Comparison of ENCODE assay signal across 8 mouse cellular contexts in the genomic region with DNA sequence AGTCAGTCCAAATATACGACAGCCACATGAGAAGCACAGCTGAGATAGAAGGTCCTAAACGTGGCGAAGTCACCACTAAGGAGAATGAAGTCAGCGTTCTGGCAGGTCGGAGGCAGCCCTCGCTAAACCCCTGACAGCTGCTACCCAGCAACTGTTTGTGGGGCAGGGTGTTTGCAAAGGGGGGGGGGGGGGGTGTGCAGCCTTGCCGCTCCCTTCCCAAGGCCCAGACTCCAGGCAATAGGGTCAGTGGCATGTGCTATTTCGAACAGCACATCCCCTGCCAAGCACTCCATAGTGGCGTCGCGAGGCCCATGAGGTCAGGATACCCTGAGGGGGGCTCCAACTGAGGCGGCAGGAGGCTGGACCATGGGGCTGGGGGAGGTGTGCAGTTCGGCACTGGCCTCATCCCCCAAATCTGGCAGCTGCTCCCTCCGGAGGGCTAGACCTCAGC. TPM values are rescaled to one million over a fixed set of nuclear protein-coding genes. Genes with fewer than 3 reads are reported as not detected.
DNase-seq lines count a peak whose midpoint lies in the region; ATAC-seq lines count a peak whose summit lies in the region.

No protein-coding gene starts in this region.

- H3K4me2 ChIP-seq in midbrain, embryonic 11.5 days: peak overlapping the region; percentile 83

- intact Hi-C loops in left cerebral cortex, postnatal 4 days (cut with DNase I): loop anchor here (5.0 kb wide), 1 partner anchor 169 kb away; no protein-coding TSS in a partner anchor
- intact Hi-C loops in left cerebral cortex, postnatal 10 days (cut with DNase I): loop anchor here (5.0 kb wide), 1 partner anchor 169 kb away; no protein-coding TSS in a partner anchor

- H3K4me3 ChIP-seq in embryonic facial prominence, embryonic 10.5 days: peak overlapping the region; percentile 70
- peak overlapping the region; percentile 49 for H3K4me3 ChIP-seq in midbrain, embryonic 11.5 days (ENCODE audit: low read depth, low read length)

- no peaks in the 10 kb centered on the region for H3K9me3 ChIP-seq in embryonic facial prominence, embryonic 10.5 days
- peaks cover 2% of the 10 kb centered on the region; the same call in 1 of the 2 replicates for H3K9me3 ChIP-seq in midbrain, embryonic 11.5 days (ENCODE audit: control insufficient read depth, low read length)

- ATAC-seq in midbrain, embryonic 11.5 days (ENCODE audit: low FRiP score): no peak

- 2% methylated on average over 14 of the region's 14 CpGs for WGBS in embryonic facial prominence, embryonic 10.5 days
- 2% methylated on average over 14 of the region's 14 CpGs for WGBS in midbrain, embryonic 11.5 days

- peak overlapping the region; percentile 88 for H3K9ac ChIP-seq in midbrain, embryonic 11.5 days (ENCODE audit: low read length)

- peaks cover 24% of the 10 kb centered on the region for H3K4me1 ChIP-seq in embryonic facial prominence, embryonic 10.5 days
- H3K4me1 ChIP-seq in midbrain, embryonic 11.5 days (ENCODE audit: control insufficient read depth, insufficient read depth, low read length): peaks cover 12% of the 10 kb centered on the region; the same call in 1 of the 2 replicates

- DNase-seq in left cerebral cortex, postnatal 4 days: peak; percentile 34
- no peak for DNase-seq in left cerebral cortex, adult 18-20 months (ENCODE audit: low spot score in 2 of 2)
- no peak for DNase-seq in embryonic facial prominence, embryonic 10.5 days (ENCODE audit: low spot score)
- peak; percentile 52 for DNase-seq in heart, postnatal 4 days
- DNase-seq in midbrain, embryonic 11.5 days (ENCODE audit: low spot score, missing footprints): no peak
- DNase-seq in adrenal gland, postnatal 14 days: no peak
- DNase-seq in left cerebral cortex, postnatal 10 days (ENCODE audit: extremely low spot score in 1 of 2, low spot score in 2 of 2): no peak
- DNase-seq in cerebellum, adult 8-10 months: no peak

- H3K36me3 ChIP-seq in embryonic facial prominence, embryonic 10.5 days (replicated peaks): peaks cover 27% of the 10 kb centered on the region
- no peaks in the 10 kb centered on the region for H3K36me3 ChIP-seq in midbrain, embryonic 11.5 days (ENCODE audit: control insufficient read depth, insufficient read depth, low read length)

- H3K27ac ChIP-seq in embryonic facial prominence, embryonic 10.5 days (replicated peaks): peak overlapping the region; percentile 93
- peak overlapping the region; percentile 95 for H3K27ac ChIP-seq in midbrain, embryonic 11.5 days (ENCODE audit: low read depth, low read length)

- no peaks in the 10 kb centered on the region for H3K27me3 ChIP-seq in embryonic facial prominence, embryonic 10.5 days (replicated peaks; ENCODE audit: low read depth, poor library complexity, severe bottlenecking)
- H3K27me3 ChIP-seq in midbrain, embryonic 11.5 days (ENCODE audit: control insufficient read depth, insufficient read depth, low read length): no peaks in the 10 kb centered on the region

RNA-seq across cellular contexts. Expression of gene Tmem109, which starts 0.8 kb away (rescaled TPM):
- total RNA-seq in left cerebral cortex, postnatal 4 days (2021): 10 to 100 TPM; 36.6 to 39.2 TPM
- 10 to 100 TPM; 47.7 to 55.1 TPM for total RNA-seq in left cerebral cortex, adult 18-20 months (2021)
- polyA plus RNA-seq in embryonic facial prominence, embryonic 10.5 days (2016; fragmentation: Nextera tagmentation; extraction: Ambion mirVana): 60.8 and 63.7 TPM in 2 replicates
- total RNA-seq in heart, postnatal 4 days (2021): 100 to 1,000 TPM; 100 to 104 TPM
- polyA plus RNA-seq in midbrain, embryonic 11.5 days (2014; fragmentation: Nextera tagmentation; extraction: Ambion mirVana): 38.7 and 41.2 TPM in 2 replicates
- total RNA-seq in adrenal gland, postnatal 14 days (2021): 92.7 and 101 TPM in 2 replicates
- total RNA-seq in left cerebral cortex, postnatal 10 days (2021): 10 to 100 TPM; 38.3 to 43.9 TPM

RNA-seq across cellular contexts. Expression of gene Tmem132a, which starts 11.3 kb away (rescaled TPM):
- 100 to 1,000 TPM; 214 to 236 TPM for total RNA-seq in left cerebral cortex, postnatal 4 days (2021)
- total RNA-seq in left cerebral cortex, adult 18-20 months (2021): 100 to 1,000 TPM; 233 to 258 TPM
- polyA plus RNA-seq in embryonic facial prominence, embryonic 10.5 days (2016; fragmentation: Nextera tagmentation; extraction: Ambion mirVana): 139 and 142 TPM in 2 replicates
- total RNA-seq in heart, postnatal 4 days (2021): 10 to 100 TPM; 52.4 to 53.4 TPM
- 51.3 and 58.3 TPM in 2 replicates for polyA plus RNA-seq in midbrain, embryonic 11.5 days (2014; fragmentation: Nextera tagmentation; extraction: Ambion mirVana)
- total RNA-seq in adrenal gland, postnatal 14 days (2021): 19.6 and 20.2 TPM in 2 replicates
- 100 to 1,000 TPM; 272 to 282 TPM for total RNA-seq in left cerebral cortex, postnatal 10 days (2021)

RNA-seq across cellular contexts. Expression of gene Prpf19, which starts 14.0 kb away (rescaled TPM):
- total RNA-seq in left cerebral cortex, postnatal 4 days (2021): 100 to 1,000 TPM; 195 to 222 TPM
- total RNA-seq in left cerebral cortex, adult 18-20 months (2021): 100 to 1,000 TPM; 207 to 211 TPM
- 38.9 and 42.0 TPM in 2 replicates for polyA plus RNA-seq in embryonic facial prominence, embryonic 10.5 days (2016; fragmentation: Nextera tagmentation; extraction: Ambion mirVana)
- total RNA-seq in heart, postnatal 4 days (2021): 100 to 1,000 TPM; 214 to 232 TPM
- 52.7 and 58.4 TPM in 2 replicates for polyA plus RNA-seq in midbrain, embryonic 11.5 days (2014; fragmentation: Nextera tagmentation; extraction: Ambion mirVana)
- total RNA-seq in adrenal gland, postnatal 14 days (2021): 125 and 126 TPM in 2 replicates
- total RNA-seq in left cerebral cortex, postnatal 10 days (2021): 100 to 1,000 TPM; 198 to 199 TPM

RNA-seq across cellular contexts. Expression of gene Zp1, which starts 39.4 kb away (rescaled TPM):
- total RNA-seq in left cerebral cortex, postnatal 4 days (2021): under 1 TPM in 1 of 2 experiments, not detected in 1; 0.32 TPM
- not detected for total RNA-seq in left cerebral cortex, adult 18-20 months (2021)
- polyA plus RNA-seq in embryonic facial prominence, embryonic 10.5 days (2016; fragmentation: Nextera tagmentation; extraction: Ambion mirVana): not detected in 2 replicates
- total RNA-seq in heart, postnatal 4 days (2021): not detected
- 0.22 TPM in 1 of 2 replicates, not detected in the other for polyA plus RNA-seq in midbrain, embryonic 11.5 days (2014; fragmentation: Nextera tagmentation; extraction: Ambion mirVana)
- total RNA-seq in adrenal gland, postnatal 14 days (2021): not detected in 2 replicates
- not detected for total RNA-seq in left cerebral cortex, postnatal 10 days (2021)

RNA-seq across cellular contexts. Expression of gene Slc15a3, which starts 41.5 kb away (rescaled TPM):
- total RNA-seq in left cerebral cortex, postnatal 4 days (2021): 1 to 10 TPM in 1 of 2 experiments, under 1 TPM in 1; 0.82 to 1.2 TPM
- 1 to 10 TPM; 1.2 to 1.4 TPM for total RNA-seq in left cerebral cortex, adult 18-20 months (2021)
- polyA plus RNA-seq in embryonic facial prominence, embryonic 10.5 days (2016; fragmentation: Nextera tagmentation; extraction: Ambion mirVana): 0.43 and 0.77 TPM in 2 replicates
- 1 to 10 TPM; 2.1 to 2.3 TPM for total RNA-seq in heart, postnatal 4 days (2021)
- polyA plus RNA-seq in midbrain, embryonic 11.5 days (2014; fragmentation: Nextera tagmentation; extraction: Ambion mirVana): 0.18 and 0.25 TPM in 2 replicates
- 2.0 and 2.6 TPM in 2 replicates for total RNA-seq in adrenal gland, postnatal 14 days (2021)
- total RNA-seq in left cerebral cortex, postnatal 10 days (2021): 1 to 10 TPM; 1.1 to 1.6 TPM

Comparison
In these comparisons a context has a peak if more than half of its experiments do, and no peak if none do; other contexts are left out.
1. DNase-seq: peak in left cerebral cortex, postnatal 4 days (single experiment) and heart, postnatal 4 days (single experiment); none in left cerebral cortex, adult 18-20 months (0 of 2), embryonic facial prominence, embryonic 10.5 days (single experiment), midbrain, embryonic 11.5 days (single experiment), adrenal gland, postnatal 14 days (single experiment), left cerebral cortex, postnatal 10 days (0 of 2) and cerebellum, adult 8-10 months (single experiment).